Mouse (Mus musculus) kidney, adult 2 months (tissue): ENCODE data around the gene Sbno1.

Source experiments
- CTCF ChIP-seq: fragments of 200-500 bp; conservative IDR thresholded peaks from 2 replicates; pipeline ENCODE4 v1.5.1; 2011; ENCODE audit warnings: low read depth, mild to moderate bottlenecking, control low read depth, low read length, moderate library complexity, mixed read lengths; ENCODE audit not compliant: insufficient read depth, insufficient read length
- POLR2A ChIP-seq: fragments of 200-500 bp; IDR thresholded peaks from one replicate; pipeline ENCODE4 v1.6.1; 2011; ENCODE audit warnings: low read depth, low read length, control low read depth

DNA sequence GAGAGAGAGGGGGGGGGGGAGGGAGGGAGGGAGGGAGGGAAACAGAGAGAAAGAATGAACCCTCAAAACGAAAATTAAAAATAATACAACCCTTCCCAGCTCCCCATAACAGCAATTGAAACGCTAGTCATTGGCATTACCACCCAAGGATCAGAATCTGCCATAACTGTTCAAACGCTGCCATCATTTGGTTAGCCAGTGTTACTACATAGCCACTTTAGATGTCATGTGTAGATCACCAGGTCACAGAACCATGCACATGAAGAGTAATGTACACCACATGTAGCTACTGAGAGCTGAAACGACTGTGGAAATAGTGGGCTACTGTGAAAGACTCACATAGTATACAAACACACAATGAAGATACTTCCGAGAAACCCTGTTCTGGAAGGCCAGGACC, 37.9 kb downstream of the Sbno1 start:
- TF ChIP-seq CTCF: 0 out of 2 replicates have a peak, but pooled peaks have one; percentile 12
- TF ChIP-seq POLR2A: no peak
